Comparison of ENCODE assay signal across 22 mouse cellular contexts in the genomic region with DNA sequence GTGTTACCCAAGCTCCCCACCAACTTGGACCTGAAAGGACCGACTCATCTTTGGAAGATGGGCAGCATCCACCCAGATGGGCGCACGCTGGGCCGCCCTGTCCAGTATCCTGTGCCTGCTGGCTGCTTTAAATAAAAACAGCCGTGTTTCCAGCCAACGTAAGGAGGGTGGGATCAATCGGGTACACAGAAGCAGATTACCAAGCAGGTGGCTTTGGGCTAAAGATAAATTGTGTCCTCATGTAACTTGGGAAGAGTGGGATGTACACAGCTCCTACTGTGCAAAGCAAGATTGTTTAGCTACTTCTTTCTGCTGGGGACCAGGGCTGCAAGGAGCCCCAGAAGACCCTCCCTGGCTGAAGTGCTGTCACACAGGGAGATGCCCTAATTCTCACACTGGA.
"Had no signal": no experiment of that assay in that cellular context is flagged by ENCODE, and none has a peak within 500 bp of the region (broad histone marks: within the 10 kb centered on the region; RNA-seq: fewer than 3 reads in every experiment).

No protein-coding gene starts in this region.

- H3K27ac ChIP-seq: intestine, embryonic 15.5 days; kidney, embryonic 15.5 days; limb, embryonic 15.5 days; liver, embryonic 14.5 days; macrophage; midbrain, embryonic 15.5 days; neural tube, embryonic 12.5 days; neural tube, embryonic 15.5 days; stomach, postnatal 0 days had no signal

- H3K4me1 ChIP-seq: intestine, embryonic 15.5 days; limb, embryonic 15.5 days; midbrain, embryonic 15.5 days; neural tube, embryonic 12.5 days; neural tube, embryonic 15.5 days had no signal

- H3K36me3 ChIP-seq: intestine, embryonic 15.5 days; kidney, embryonic 15.5 days; limb, embryonic 15.5 days; midbrain, embryonic 15.5 days; neural tube, embryonic 12.5 days; neural tube, embryonic 15.5 days had no signal

- H3K4me3 ChIP-seq: intestine, embryonic 15.5 days; kidney, embryonic 15.5 days; limb, embryonic 15.5 days; megakaryocyte, embryonic 14.5 days; midbrain, embryonic 15.5 days; neural tube, embryonic 12.5 days; neural tube, embryonic 15.5 days had no signal

- DNase-seq: kidney, adult 11 months; kidney, adult 8-10 months; kidney, postnatal 14 days; kidney, postnatal 4 days; liver, postnatal 0 days; lung, embryonic 14.5 days; retina, postnatal 1 day; right cerebral cortex, postnatal 14 days; right cerebral cortex, postnatal 4 days; thymus, postnatal 25 days had no signal

- H3K27me3 ChIP-seq: intestine, embryonic 15.5 days; limb, embryonic 15.5 days; midbrain, embryonic 15.5 days; neural tube, embryonic 12.5 days; neural tube, embryonic 15.5 days had no signal

- ATAC-seq: hindbrain, embryonic 16.5 days; intestine, embryonic 15.5 days; liver, postnatal 0 days; lung, postnatal 0 days; midbrain, embryonic 15.5 days had no signal

- H3K9me3 ChIP-seq: intestine, embryonic 15.5 days; kidney, embryonic 15.5 days; limb, embryonic 15.5 days; megakaryocyte, embryonic 14.5 days; midbrain, embryonic 15.5 days; neural tube, embryonic 12.5 days; neural tube, embryonic 15.5 days had no signal
